Mouse (Mus musculus) CD4-positive helper T cell, adult 2 months (primary cell): ENCODE results near the gene Klhl26.
"Not testable (repeated sequence)": the region's sequence is repeated elsewhere in the genome, so short reads cannot be mapped to it uniquely, and the experiment has no call there.

ENCODE experiments used
- DNase-seq: peaks from one replicate; pipeline ENCODE4 v3.0.0-alpha.2; 2012; ENCODE audit warnings: low read depth, missing footprints, low spot score

The Klhl26 gene

DNA sequence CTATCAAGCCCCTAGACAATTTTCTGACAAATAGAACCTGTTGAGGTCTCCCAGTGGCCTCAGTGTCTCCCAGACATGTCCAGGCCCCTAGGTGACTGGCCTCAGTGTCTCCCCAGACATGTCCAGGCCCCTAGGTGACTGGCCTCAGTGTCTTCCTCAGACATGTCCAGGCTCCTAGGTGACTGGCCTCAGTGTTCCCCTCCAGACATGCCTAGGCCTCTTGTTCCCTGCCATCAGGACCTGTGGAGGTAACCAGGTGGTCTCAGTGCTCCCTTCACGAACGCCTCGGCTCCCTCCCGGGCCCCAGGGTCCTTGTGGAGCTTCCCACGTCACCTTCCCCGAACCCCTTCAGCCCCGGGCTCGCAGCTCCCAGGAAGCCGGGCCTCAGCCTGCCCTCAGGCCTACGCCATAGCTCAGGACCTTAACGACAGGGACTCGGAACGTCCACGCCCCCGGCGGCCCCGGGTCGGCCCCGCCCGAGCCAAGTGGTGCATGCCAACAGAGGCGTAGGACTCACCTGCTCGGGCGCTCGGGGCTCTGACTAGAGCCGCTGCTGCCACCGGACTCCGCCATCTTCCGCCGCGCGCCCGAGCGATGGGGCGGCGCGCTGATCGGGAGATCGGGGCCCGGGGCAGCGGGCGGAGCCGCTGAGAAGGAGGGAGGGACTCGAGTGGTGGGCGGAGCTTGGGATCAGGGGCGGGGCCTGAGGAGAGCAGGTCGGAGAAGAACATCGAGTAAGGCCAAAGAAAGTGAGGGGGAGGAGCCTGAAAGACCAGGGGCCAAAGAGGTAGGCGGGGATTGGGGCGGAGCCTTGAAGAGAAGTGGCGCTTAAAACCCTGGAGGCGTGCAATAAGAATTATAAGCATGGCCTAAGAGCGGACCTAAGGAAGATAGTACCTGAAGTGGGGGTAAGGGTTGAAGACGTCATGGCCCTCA, at the start of gene Klhl26:
TSS of gene Klhl26 (minus strand) at position 636 of the 936 bp plus-strand sequence.
- DNase-seq, result peak; percentile 95

DNA sequence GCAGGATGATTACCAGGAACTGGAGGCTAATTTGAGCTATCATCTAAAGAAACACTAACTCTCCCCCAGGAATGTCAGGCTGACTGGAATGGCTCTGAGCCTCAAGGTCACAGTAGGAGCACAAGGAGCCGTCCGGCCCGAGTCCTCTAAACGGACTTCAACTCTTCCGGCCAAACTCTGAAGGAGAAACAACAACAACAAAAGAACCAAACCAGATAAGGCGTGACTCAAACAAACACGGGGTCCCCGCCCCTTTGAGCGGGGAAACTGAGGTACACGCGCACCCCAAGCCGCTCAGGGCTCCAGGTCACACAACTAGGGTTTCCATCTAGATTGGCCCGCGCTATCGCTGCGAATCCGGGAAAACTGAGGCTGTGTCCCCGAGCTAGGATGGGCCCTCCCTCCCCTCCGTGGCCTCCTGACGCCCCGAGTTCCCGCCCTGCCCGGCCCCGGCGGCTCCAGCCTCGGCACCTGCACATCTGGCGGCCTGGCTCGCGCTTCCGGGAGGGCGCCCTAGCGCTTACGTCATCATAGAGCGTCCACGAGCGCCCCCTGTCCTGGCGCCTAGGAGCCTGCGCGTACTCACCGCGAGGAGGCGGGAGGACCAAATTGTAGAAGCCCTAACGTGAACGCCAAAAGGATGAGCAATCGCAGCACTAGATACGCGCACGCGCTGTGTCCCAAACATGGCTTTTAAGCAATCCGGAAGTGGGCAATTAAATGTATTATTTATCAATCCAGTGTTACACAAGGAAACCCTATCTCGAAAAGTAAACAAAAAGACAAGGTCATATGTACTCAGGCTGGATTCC, 46.0 kb upstream of the Klhl26 start:
- peak; percentile 98 for DNase-seq

DNA sequence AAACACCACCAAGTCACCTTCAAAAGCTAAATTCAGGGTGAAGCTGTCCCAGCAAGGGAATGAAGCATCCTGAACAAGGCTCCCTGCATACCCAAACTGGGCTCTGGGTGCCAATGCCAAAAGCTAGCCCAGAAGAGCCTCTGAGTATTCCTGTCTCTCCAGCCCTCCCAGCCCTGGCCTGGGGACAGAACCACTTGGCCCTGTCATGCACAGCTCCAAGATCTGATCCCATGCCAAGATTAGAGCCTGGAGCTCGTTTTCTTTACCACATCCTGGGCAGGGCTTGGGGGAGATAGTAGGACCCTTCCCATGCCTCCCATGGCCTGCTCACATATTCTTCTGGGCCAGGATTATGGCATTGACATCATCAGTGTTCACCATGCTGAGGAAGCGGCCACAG, 42.8 kb upstream of the Klhl26 start:
- no peak for DNase-seq

DNA sequence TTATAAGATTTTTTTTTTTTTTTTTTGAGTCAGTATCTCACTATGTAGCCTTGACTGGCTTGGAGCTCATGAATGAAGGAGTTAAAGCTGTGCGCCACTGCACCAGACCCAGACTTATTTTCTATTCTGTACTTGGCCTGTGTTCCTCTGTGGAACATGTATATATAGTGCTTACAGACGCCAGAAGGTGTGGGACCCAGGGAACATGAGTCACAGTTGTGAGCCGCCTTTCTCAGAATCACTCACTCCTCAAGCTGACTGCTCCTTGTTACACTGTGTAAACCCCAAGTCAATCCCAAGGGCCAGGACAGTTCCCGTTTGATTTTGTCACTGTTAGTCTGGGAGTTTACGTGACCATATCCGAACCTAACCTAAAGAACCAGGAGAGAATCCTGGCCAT, 42.3 kb upstream of the Klhl26 start:
- no peak for DNase-seq

DNA sequence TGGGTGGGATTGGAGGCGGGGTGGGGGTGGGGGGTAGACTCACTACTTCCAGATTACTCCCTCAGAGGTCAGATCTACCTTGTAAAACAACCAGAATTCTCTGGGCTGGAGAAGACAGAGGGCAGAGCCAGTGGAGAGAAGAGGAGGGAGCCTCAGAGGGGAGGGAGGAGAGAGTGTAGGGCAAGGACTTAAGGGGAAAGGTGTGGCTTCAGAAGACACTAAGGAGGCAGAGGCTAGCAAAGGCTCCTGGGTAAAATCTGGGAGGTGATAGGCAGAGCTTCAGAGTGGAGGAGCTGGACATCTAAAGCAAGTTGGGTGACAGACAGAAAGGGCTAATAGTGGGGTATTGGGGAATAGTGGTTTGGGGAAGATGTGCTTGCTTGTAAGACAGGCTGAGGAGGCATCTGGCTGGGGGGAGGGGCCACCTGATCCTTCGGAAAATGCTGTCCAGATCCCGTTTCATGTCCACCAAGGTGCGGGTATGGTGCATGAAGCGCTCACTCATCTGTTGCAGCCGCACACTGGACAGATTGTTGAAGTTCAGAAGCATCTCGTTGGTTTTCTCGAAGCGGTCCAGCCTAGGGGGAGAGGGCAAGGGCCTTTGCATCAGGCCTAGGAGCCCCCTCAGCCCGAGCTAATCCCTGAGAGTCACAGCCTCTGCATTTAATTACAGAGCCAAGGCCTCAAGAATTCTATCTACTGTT, 41.3 kb upstream of the Klhl26 start:
- no peak for DNase-seq

DNA sequence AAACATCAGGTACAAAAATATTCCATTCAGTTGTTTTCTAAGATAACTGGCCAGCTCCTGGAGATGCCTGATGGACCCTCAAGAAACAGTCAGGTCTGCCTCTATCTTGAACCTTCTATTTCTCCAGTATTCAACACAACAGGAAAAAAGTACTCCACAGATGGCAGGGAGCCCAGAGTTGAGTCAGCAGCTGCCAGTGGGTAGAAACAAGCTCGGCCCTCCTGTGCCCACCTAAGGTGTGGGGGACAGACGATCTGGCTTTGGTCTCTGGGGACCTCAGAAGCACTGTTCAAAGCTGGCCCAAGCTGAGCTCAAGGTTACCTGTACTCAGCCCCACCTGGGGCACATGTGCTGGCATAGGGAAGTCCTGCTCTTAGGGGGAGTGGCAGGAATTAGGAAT, 36.7 kb upstream of the Klhl26 start:
- no peak for DNase-seq

DNA sequence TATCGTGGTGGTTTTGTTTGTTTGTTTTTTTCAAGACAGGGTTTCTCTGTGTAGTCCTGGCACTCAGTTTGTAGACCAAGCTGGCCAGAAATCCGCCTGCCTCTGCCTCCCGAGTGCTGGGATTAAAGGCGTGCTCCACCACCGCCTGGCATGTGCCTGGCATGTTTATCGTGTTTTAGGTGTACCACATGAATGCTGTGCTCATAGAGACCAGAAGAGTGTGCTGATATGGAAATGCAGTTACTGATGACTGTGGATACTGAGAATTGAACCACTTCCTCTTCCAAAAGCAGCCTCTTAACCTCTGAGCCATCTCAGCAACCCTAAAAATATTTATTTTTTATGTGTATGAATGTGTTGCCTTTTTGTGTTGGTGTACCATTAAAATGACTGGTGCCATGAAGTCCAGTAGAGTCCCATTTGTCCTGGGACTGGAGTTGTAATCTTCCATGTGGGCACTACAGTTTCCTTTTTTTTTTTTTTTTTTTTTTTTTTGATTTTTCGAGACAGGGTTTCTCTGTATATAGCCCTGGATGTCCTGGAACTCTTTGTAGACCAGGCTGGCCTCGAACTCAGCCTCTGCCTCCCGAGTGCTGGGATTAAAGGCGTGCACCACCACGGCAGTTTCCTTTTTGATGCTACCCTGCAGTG, 35.6 kb upstream of the Klhl26 start:
- DNase-seq, result peak; percentile 44

DNA sequence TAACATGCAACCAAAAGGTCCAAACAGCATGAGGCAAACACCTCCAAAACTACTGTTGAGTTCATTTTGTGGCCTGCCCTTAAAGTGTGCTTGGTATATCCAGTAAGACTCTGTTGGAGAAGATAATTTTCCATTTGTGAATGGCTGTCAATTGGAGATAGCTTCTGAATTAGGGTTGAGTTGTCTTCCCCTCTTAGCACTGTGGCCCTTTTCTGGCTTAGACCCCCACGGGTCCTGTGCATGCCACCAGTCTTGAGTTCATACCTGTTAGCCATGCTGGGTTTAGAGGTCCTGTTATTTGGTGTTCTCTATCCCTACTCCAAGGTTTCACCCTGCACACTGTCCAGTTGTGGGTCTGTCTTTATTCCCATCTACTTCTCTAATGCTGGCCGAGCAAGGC, 35.0 kb upstream of the Klhl26 start:
- peak; percentile 13 for DNase-seq

DNA sequence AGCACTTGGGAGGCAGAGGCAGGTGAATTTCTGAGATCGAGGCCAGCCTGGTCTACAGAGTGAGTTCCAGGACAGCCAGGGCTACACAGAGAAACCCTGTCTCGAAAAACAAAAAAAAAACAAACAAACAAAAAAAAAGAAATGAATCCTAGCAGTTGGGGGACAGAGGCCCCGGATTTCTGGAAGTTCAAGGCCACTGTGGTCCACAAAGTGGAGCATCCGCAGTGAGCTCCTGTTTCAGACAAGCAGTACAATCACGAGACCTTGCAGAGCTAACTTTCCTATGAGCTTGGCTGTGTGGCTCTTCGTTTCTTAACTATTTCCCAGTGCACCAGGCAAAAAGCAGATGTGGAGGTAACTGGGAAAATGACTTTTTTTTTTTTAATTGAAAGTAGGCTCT, 34.4 kb upstream of the Klhl26 start:
- not testable (repeated sequence) for DNase-seq

DNA sequence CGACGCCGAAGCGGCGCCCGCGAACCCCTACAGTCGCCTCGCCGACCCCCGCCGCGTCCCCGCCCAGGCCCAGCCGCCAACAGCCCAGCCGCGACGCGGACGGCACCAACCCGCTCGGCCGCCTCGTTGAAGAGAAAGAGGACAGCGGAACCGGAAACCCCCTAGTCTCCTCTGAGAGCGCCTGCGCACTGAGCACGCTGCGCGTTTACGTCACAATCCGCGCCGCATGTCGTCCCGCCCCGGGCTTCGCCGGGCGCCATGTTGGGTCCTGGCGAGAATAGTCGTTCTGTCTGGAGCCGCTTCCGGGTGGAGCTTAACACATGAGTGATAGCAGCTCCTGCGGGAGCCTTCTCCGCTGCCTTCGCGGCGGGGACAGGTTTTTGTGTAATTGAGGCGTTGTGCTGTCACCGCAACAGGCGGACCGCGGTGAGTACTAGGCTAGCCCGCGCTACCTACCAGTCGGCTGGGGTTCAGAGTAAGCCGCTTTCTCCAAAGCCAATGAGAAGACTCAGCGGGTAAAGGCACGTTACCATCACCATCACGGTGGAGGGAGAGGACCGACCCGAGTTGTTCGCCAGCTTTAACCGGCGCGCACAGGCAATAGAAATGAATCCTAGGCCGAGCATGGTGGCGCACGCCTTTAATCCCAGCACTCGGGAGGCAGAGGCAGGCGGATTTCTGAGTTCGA, 33.6 kb upstream of the Klhl26 start, which contains the start of gene Uba52:
TSS of gene Uba52 (minus strand) at position 574 of the 688 bp plus-strand sequence.
- peak; percentile 98 for DNase-seq

DNA sequence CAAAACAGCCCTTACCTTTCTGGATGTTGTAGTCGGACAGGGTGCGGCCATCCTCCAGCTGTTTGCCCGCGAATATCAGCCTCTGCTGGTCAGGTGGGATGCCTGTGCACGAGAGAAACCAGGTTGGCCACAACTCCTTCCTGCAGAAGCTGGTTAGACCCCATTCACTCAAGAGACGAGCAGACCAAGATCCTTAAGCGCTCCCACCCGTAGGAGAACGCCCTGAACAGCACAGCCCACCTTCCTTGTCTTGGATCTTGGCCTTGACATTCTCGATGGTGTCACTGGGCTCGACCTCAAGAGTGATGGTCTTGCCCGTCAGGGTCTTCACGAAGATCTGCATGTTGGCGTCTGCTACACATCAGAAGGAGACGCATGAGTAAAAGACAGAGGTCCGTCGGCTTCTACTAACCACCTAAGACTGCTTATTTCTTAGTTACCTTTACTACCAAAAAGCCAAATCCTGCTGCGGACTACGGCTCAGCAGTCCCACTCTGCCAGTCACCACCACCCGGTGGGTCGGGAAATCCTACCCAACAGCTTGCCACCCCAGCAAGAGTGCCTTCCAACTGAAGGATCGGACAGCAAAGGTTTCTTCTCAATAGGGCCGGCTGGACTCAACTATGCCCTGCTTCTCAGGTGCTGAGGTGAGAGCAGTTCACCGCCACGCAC, 32.6 kb upstream of the Klhl26 start:
- no peak for DNase-seq

DNA sequence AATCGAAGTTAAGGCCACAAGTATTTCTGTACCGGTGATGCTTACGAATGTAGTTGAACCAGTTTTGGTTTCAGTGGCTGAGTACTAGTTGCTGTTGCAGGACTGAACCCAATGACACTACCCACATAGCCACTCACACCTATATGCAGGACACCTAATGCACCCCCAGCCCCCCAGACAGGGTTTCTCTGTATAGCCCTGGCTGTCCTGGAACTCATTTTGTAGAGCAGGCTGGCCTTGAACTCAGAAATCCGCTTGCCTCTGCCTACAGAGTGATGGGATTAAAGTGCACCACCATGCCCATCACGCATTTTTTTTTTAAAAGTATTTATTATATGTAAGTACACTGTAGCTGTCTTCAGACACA, 30.2 kb upstream of the Klhl26 start:
- no peak for DNase-seq

DNA sequence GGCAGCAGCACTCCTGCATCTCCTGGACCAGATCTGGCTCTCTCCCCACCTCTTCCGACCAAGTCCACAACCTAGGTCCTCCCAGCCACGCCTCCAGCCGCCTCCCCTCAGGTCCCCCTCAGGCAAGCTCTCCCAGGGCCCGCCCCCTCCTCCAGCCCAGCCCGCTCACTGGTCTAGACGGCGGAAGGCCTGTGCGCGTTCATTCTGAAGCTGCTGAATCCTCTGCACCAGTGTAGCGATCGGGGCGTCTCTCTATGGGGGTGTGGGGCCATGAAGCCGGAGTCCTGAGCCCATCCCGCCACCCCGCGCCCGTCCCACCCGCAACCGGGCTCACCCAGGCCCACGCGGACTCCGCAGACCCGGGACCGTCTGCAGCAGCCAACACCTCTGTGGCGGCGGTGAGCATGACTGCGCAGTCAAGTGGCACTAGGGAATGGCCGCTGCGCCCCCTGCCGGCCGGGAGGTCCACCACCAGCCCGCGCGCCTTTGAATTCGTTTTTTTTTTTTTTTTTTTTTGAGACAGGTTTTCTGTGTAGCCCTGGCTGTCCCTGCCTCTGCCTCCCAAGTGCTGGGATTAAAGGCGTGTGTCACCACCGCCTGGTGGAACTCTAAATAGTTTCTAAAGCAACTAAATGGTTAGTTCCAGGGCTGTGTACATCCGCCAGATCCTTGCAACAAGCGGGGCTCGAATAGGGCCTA, 29.7 kb upstream of the Klhl26 start, which contains the start of gene Rex1bd:
TSS of gene Rex1bd (minus strand) at position 425 of the 699 bp plus-strand sequence.
- peak; percentile 93 for DNase-seq

DNA sequence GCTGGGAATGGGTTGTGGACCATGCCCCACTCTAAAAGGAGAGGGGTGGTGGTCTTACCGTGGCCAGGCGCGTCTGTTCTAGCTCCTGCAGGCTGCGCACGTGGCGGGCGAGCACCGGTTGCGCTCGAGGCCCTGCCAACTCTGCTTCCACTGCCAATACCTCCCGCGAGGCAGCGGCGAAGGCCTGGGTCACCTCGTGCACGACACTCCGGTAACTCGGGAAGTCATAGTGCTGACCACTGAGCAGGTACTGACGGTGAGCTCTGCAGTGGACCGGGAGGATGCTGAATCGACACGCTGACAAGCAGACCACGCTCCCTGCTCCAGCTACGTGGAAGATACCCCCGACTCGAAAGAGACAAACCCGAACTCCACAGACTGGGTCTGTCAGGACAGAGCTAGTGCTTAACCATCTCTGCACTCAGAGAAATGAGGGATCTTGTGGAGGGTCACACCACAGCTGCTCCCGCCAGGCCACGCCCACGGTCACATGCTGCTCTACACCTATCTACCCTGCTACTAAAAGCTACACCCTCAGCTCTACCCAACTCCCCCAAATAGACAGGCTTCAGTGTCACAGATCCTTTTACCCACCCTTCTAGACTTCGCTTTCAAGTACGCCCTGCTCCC, 29.0 kb upstream of the Klhl26 start:
- no peak for DNase-seq

DNA sequence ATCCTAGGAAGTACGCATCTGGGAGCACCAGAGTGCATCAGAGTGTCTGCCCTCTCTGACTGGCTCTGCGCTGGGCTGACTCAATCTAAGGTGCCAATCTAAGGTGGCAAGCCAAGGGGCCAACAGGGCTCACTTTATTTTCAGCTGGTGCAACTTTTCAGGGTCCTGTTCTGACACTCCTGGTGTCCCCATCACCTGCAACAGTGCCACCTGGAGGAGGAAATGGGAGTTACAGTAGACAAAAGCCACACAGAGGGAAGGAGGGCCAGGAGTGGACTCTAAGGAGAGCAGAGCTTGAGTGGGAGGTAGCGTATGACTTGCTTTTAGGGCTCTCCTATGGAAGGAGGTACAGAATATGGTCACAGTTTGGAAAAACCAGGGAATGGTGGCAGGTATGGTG, 28.1 kb upstream of the Klhl26 start:
- peak; percentile 74 for DNase-seq

DNA sequence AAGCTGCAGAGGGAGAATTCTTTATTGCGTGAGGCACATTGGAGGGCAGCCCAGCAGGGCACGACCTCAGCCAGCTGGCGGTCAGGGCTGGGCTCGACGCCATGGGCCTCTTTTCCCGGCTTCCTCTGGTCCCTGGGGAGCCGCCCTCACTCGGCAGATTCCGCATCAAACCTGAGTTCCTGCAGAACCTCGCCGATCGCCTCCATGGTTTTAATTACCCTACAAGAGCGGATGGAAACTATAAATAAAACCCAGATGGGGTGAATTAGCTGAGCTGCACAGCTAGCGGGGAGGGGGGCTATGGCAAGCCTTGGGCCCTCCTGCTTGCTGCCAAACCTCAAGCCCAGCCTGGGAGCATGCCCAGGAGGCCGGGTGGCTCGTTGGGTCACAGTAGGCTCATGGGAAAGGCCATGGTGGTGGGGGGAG, 27.5 kb upstream of the Klhl26 start:
- peak; percentile 16 for DNase-seq

DNA sequence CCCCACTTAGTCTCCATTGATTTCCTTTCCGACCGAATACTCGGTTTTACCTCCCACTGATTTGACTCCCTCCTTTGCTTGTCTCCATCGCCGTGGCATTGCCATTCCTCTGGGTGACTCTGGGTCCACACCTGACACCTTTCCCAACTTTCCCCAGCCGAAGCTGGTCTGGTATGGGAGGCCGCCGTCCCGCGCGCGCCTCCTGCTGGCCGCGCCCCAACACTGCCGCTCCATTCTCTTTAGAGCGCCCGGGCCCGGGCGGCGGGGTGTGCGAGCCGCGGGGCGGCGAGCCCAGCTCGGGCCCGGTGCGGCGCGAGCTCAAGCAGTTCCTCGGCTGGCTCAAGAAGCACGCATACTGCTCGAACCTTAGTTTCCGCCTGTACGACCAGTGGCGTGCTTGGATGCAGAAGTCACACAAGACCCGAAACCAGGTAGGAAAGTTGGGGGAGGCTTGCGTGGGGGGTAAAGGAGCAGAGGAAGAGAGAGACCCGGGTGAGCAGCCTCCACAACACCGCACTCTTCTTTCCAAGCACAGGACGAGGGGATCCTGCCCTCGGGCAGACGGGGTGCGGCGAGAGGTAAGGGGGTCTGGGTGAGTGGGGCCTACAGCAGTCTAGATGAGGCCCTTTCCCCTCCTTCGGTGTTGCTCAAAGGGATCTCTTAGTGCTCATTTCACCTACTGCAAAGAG, 26.4 kb upstream of the Klhl26 start:
- DNase-seq, result peak; percentile 74

DNA sequence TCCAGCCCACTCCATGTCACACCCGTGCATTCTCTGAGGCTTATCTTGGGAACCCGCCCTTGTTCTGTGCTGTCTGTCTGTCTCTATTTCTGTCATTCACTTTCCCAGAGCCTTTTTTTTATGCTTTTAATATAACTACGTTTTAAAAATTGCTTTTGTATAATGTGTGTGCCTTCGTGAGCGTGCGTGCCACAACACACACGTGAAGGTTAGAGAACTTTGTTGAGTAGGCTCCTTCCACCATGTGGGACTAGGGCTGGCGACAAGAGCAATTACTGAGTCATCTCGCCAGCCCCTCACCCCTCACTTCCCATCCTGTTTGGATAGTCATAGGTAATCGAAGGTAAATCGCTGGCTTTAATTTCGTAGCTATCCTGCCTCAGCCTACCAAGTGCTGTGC, 25.8 kb upstream of the Klhl26 start:
- no peak for DNase-seq
